Mouse (Mus musculus) cerebellum, postnatal 14 days (tissue): ENCODE data around the gene Zfp804b.
"Not testable (repeated sequence)": the region's sequence is repeated elsewhere in the genome, so short reads cannot be mapped to it uniquely, and the experiment has no call there.

Experiments used
- DNase-seq, 2 experiments: peaks; one replicate each; pipeline ENCODE4 v3.0.0; 2021; ENCODE audit warnings: mixed read lengths in 2 of 2

The Zfp804b gene

GRCm38 (mm10) chr5:7344145-7345010, at the start of gene Zfp804b:
Zfp804b (minus strand) TSS chr5:7344756.
- DNase-seq = peak; percentile 56 to 61

GRCm38 (mm10) chr5:7364616-7365015, 20.1 kb upstream of the Zfp804b start:
- DNase-seq = not testable (repeated sequence)

- no peak for DNase-seq
These were observed 444 bp upstream of the Zfp804b start for GRCm38 (mm10) chr5:7345011-7345389.

GRCm38 (mm10) chr5:7325594-7325993, 19.0 kb downstream of the Zfp804b start:
- DNase-seq = no peak

GRCm38 (mm10) chr5:7303819-7304218, 40.7 kb downstream of the Zfp804b start, which contains the start of gene Tex47:
Tex47 (plus strand) TSS chr5:7304119.
- no peak for DNase-seq

- no peak for DNase-seq
These were observed 41.6 kb downstream of the Zfp804b start for GRCm38 (mm10) chr5:7302969-7303368.

- DNase-seq = no peak
These were observed 60.2 kb downstream of the Zfp804b start for GRCm38 (mm10) chr5:7284336-7284735.

GRCm38 (mm10) chr5:7276659-7277455, 67.7 kb downstream of the Zfp804b start:
- no peak for DNase-seq

GRCm38 (mm10) chr5:7177589-7177988, 167.0 kb downstream of the Zfp804b start:
- DNase-seq = no peak

- DNase-seq = no peak
These were observed 204.9 kb downstream of the Zfp804b start for GRCm38 (mm10) chr5:7139658-7140057.

GRCm38 (mm10) chr5:7102387-7102786, 242.2 kb downstream of the Zfp804b start:
- DNase-seq = no peak

GRCm38 (mm10) chr5:7073936-7074631, 270.5 kb downstream of the Zfp804b start:
- DNase-seq = no peak

- DNase-seq = no peak
These were observed 337.1 kb downstream of the Zfp804b start for GRCm38 (mm10) chr5:7007468-7007867.

GRCm38 (mm10) chr5:6983993-6984392, 360.6 kb downstream of the Zfp804b start:
- no peak for DNase-seq

GRCm38 (mm10) chr5:6934837-6935236, 409.7 kb downstream of the Zfp804b start:
- no peak for DNase-seq

- DNase-seq = no peak
These were observed 433.3 kb downstream of the Zfp804b start for GRCm38 (mm10) chr5:6911290-6911689.

GRCm38 (mm10) chr5:6881396-6881795, 463.2 kb downstream of the Zfp804b start:
- no peak for DNase-seq

GRCm38 (mm10) chr5:6871566-6871965, 473.0 kb downstream of the Zfp804b start:
- DNase-seq = peak; percentile 16 to 69

GRCm38 (mm10) chr5:6870970-6871369, 473.6 kb downstream of the Zfp804b start:
- DNase-seq = peak in 1 of 2 experiments; percentile 18

- no peak for DNase-seq
These were observed 549.2 kb downstream of the Zfp804b start for GRCm38 (mm10) chr5:6795396-6795795.

GRCm38 (mm10) chr5:6769357-6769892, 575.1 kb downstream of the Zfp804b start:
- DNase-seq = no peak
